Mouse (Mus musculus): ENCODE data around the gene Paxbp1. TPM values are rescaled to one million over a fixed set of nuclear protein-coding genes. Genes with fewer than 3 reads are reported as not detected.

Gene Paxbp1
- polyA plus RNA-seq (2014; fragmentation: Illumina TruSeq; extraction: RNeasy Lipid Tissue Mini Kit (QIAGEN cat#74804); ENCODE audit: low replicate concordance) = 169 TPM

DNA sequence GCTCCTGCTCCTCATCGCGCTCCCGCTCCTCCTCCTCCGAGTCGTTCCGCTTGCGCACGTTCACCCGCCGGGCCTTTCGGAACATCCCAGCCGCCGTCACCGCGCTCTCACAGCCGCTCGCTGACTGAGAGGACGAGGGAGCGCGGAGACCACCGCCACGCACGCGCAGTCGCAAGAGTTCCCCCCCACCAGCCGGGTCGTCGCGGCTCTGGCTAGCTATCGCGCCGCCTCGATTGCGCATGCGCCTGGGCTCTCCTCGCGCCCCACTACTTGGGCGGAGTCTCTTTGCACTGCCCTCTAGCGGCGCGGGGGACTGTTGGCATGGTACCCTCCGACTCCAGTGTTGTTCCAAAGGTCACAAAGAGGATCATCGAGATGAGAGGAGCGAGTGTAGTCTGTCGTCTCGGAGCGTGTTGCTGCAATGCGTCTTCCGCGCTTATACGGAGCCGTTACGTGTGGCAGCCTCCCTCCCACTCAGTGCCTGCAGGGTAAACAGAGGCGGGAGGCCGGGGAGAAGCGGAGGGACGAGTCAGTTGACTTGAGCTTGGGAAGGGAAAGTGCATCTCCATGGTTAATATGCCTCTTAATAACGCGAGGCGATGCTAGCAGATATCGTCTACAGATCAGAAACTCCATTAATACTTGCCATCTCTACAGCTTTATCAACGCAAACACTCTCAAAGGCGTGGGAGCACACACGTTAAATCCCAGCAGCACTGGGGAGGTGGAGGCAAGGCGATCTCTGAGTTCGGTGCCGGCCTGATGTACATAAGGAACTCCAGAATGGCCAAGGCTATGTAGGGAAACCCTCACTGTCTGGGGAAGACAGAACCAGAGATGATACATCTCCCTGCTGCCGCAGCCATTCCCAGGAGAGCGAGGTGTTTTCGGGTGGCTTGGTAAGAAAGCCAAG is at the start of gene Paxbp1:
Gene Paxbp1 (minus strand): TSS at position 274 of the 913 bp plus-strand sequence.

DNA sequence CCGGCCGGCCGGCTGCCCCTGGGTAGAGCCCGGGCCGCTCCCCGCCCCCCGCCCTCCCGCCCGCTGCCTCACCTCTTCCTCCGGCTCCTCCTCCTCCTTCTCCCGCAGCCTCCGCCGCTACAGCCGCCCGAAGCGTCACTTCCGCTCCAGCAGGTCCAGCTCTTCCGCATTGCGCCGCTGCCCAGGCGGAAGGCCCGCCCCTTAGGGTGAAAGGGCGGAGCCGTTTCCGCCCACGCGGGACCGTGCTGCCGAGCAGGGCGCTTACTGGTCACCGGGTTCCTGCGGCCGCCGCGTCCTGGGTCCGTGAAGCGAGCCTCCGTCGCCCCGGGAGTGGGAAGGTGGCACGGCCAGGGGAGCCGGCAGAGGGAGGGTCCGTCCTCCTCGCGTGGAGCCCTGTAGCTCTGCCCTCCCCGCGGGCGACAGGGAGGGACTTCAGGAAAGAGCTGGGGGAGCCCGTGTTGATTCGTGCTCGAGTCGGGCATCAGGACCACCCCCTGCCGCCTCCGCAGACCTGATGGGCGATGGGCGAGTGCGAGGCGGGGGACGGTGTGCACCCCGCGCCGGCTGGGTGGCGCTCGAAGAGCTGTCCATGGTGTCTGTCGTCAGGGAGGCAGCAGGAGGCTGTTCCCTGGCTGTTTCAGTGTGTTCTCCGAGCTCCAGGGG is 33.2 kb downstream of the Paxbp1 start, which contains the start of gene Synj1:
Gene Synj1 (minus strand): TSS at position 288 of the 663 bp plus-strand sequence.

Other genes starting within 250 kb of the Paxbp1 start
- 1.4 TPM for gene Urb1, start 234.1 kb downstream of the Paxbp1 start, polyA plus RNA-seq (2014; fragmentation: Illumina TruSeq; extraction: RNeasy Lipid Tissue Mini Kit (QIAGEN cat#74804); ENCODE audit: low replicate concordance)
- 0.41 TPM for gene Eva1c, start 217.8 kb downstream of the Paxbp1 start, polyA plus RNA-seq (2014; fragmentation: Illumina TruSeq; extraction: RNeasy Lipid Tissue Mini Kit (QIAGEN cat#74804); ENCODE audit: low replicate concordance)
- gene Cfap298, start 109.4 kb downstream of the Paxbp1 start, polyA plus RNA-seq (2014; fragmentation: Illumina TruSeq; extraction: RNeasy Lipid Tissue Mini Kit (QIAGEN cat#74804); ENCODE audit: low replicate concordance) = 3.6 TPM
- 43.0 TPM for gene Synj1, start 33.2 kb downstream of the Paxbp1 start, polyA plus RNA-seq (2014; fragmentation: Illumina TruSeq; extraction: RNeasy Lipid Tissue Mini Kit (QIAGEN cat#74804); ENCODE audit: low replicate concordance)
- 2.0 TPM for gene 4932438H23Rik, start 50.6 kb upstream of the Paxbp1 start, polyA plus RNA-seq (2014; fragmentation: Illumina TruSeq; extraction: RNeasy Lipid Tissue Mini Kit (QIAGEN cat#74804); ENCODE audit: low replicate concordance)
- not detected for gene Olig2, start 180.9 kb upstream of the Paxbp1 start, polyA plus RNA-seq (2014; fragmentation: Illumina TruSeq; extraction: RNeasy Lipid Tissue Mini Kit (QIAGEN cat#74804); ENCODE audit: low replicate concordance)
- gene Olig1, start 225.2 kb upstream of the Paxbp1 start, polyA plus RNA-seq (2014; fragmentation: Illumina TruSeq; extraction: RNeasy Lipid Tissue Mini Kit (QIAGEN cat#74804); ENCODE audit: low replicate concordance) = not detected

All from small intestine, adult 10 weeks (tissue).